Mouse (Mus musculus) hindbrain, embryonic 16.5 days (tissue): Measurements from ENCODE around the gene Sele. TPM values are rescaled to one million over a fixed set of nuclear protein-coding genes. Genes with fewer than 3 reads are reported as not detected.
"Not testable (repeated sequence)": the region's sequence is repeated elsewhere in the genome, so short reads cannot be mapped to it uniquely, and the experiment has no call there.

Experiments used
- ATAC-seq: fragments of 200-750 bp; cut with Nextera tagmentation; 2 replicates; pipeline ENCODE4 v1.8.0; 2017; ENCODE audit warnings: moderate TSS enrichment, moderate library complexity
- H3K27ac ChIP-seq: fragments of 300-500 bp; sonication (generic); 2 replicates; pipeline ENCODE4 v1.5.1; 2014; ENCODE audit warnings: low read depth, mild to moderate bottlenecking, control low read depth, low read length, moderate library complexity
- H3K27me3 ChIP-seq: fragments of 300-500 bp; sonication (generic); replicated peaks from 2 replicates; pipeline ENCODE4 v1.6.1; 2014; ENCODE audit warnings: low read length; ENCODE audit not compliant: control insufficient read depth, insufficient read depth
- H3K36me3 ChIP-seq: fragments of 300-500 bp; sonication (generic); 2 replicates; pipeline ENCODE4 v1.6.1; 2014; ENCODE audit warnings: mild to moderate bottlenecking, low read length, moderate library complexity, mixed read lengths; ENCODE audit not compliant: control insufficient read depth, insufficient read depth
- H3K4me1 ChIP-seq: fragments of 300-500 bp; sonication (generic); 2 replicates; pipeline ENCODE4 v1.6.1; 2014; ENCODE audit warnings: low read depth, low read length; ENCODE audit not compliant: control insufficient read depth, insufficient read depth
- H3K4me2 ChIP-seq: fragments of 300-500 bp; sonication (generic); 2 replicates; pipeline ENCODE4 v1.6.1; 2014; ENCODE audit warnings: mild to moderate bottlenecking, low read length, control low read depth, moderate library complexity
- H3K4me3 ChIP-seq: fragments of 300-500 bp; sonication (generic); 2 replicates; pipeline ENCODE4 v1.5.1; 2014; ENCODE audit warnings: mild to moderate bottlenecking, low read length, control low read depth, moderate library complexity
- H3K9ac ChIP-seq: fragments of 300-500 bp; sonication (generic); 2 replicates; pipeline ENCODE4 v1.6.1; 2014; ENCODE audit warnings: low read depth, mild to moderate bottlenecking, control low read depth, low read length, moderate library complexity
- H3K9me3 ChIP-seq: fragments of 300-500 bp; sonication (generic); 2 replicates; pipeline ENCODE4 v1.6.1; 2014; ENCODE audit warnings: mild to moderate bottlenecking, low read length, moderate library complexity; ENCODE audit not compliant: control insufficient read depth
- WGBS: fragments of 180-500 bp; shearing (Covaris S2); extraction: QIAGEN DNeasy Blood & Tissue Kit; methylation state at CpG from one replicate; pipeline ENCODE4 v1.1.7; 2014; 5-methylcytosine and 5-hydroxymethylcytosine counted together
- polyA plus RNA-seq: library from polyadenylated mRNA; unstranded; fragments of >200 nt; fragmentation: Nextera tagmentation; extraction: Ambion mirVana; gene quantifications from 2 replicates; pipeline ENCODE4 v1.2.1, GENCODE M21; 2015

The Sele gene
- polyA plus RNA-seq = not detected in 2 replicates

DNA sequence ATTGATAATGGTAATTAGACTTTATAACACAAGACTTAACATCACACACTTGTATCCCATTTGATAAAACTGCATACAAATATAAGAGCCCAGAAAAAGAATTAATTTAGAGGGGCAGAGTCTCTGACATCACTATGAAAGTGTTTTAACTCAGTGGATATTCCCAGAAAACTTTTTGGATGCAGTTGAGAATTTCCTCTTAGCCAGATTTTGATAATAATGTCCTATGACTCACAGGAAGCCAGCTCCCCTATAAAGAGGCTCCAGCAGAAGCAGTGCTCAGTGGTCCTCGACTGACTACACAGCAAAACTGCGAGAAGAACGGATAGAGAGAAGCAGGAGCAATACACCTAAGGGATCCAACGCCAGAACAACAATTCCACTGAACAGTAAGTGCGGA lies at the start of gene Sele:
Sele (plus strand) TSS at position 301 of the 400 bp plus-strand sequence.
- Histone ChIP-seq H3K4me2 (no peak within 1 kb of the TSS), H3K27ac (no peak within 1 kb of the TSS), H3K9ac (no peak within 1 kb of the TSS), H3K4me1 (no peaks in the 10 kb centered on the region), H3K9me3 (no peaks in the 10 kb centered on the region), H3K27me3 (no peaks in the 10 kb centered on the region), H3K36me3 (no peaks in the 10 kb centered on the region), H3K4me3 (no peak within 1 kb of the TSS)
- 76% methylated on average over 5 of the region's 5 CpGs for WGBS
- ATAC-seq = no peak

DNA sequence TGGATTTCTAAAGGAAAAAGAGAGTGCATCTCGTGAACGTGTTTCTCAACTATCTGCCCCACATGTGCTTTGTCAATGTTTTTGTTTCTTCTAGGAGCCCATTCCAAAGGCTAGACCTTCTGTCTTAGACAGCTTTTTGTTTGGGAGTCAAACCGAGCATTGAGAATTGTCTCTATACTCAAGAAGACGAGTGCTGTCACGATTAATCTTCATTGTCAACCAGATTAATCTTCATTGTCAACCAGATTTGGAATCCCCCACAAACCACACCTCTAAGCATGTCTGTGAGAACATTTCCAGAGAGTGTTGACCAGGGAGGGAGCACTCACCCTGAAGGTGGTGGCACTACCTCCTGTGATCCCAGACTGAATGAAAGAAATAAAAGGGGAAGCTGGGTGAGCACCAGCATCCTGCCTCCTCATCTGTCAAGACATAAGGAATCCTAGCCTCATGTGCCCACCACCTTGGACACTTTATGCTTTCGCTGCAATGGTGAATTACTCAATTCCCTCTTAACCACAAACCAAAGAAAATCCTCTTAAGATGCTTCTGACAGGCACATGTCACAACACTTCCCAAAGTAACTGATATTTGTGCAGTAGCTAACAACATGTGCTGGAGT lies 46.1 kb upstream of the Sele start:
- WGBS = 68% methylated on average over 6 of the region's 6 CpGs
- Histone ChIP-seq H3K27me3 (no peaks in the 10 kb centered on the region), H3K27ac (no peak overlapping the region), H3K36me3 (no peaks in the 10 kb centered on the region), H3K4me1 (no peaks in the 10 kb centered on the region), H3K9ac (no peak overlapping the region), H3K9me3 (no peaks in the 10 kb centered on the region), H3K4me3 (no peak overlapping the region), H3K4me2 (no peak overlapping the region)
- no peak for ATAC-seq

DNA sequence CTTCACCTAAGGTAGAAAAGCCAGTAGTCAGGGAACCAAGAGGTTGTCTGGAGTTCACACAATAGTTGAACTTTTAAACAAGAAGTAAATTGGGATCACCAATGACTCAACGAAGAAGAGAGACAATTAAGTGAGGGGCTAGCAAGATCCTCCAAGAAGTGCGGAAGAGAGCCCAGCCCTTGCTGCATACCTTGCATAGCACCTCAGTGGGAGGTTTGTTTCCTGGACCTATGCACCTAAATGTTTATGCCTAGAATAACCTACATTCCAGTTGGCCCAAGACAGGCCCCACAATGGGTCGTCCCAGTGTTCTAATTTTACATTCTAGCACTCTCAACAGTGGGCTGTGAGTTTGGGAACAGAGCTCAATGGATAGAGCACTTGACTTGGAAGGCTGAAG lies 43.7 kb upstream of the Sele start:
- no peak overlapping the region for H3K4me2 ChIP-seq
- H3K9me3 ChIP-seq = no peaks in the 10 kb centered on the region
- no peak overlapping the region for H3K4me3 ChIP-seq
- H3K9ac ChIP-seq = no peak overlapping the region
- no peak overlapping the region for H3K27ac ChIP-seq
- 81% methylated on average over 3 of the region's 3 CpGs for WGBS
- no peaks in the 10 kb centered on the region for H3K27me3 ChIP-seq
- H3K4me1 ChIP-seq = no peaks in the 10 kb centered on the region
- ATAC-seq = no peak
- H3K36me3 ChIP-seq = no peaks in the 10 kb centered on the region

DNA sequence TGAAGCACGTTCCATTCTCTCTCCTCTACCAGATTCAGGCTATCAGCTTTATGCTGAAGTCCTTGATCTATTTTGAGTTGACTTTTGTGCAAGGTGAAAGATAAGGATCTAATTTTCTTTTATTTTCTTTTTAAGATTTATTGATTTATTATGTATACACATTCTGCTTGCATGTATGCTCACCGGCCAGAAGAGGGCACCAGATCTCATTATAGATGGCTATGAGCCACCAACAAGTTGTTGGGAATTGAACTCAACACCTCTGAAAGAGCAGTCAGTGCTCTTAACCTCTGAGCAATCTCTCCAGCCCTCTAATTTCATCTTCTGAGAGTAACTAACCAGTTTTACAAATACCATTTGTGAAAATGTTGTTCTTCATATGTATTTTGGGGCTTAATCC lies 38.8 kb upstream of the Sele start:
- no peak overlapping the region for H3K4me3 ChIP-seq
- no peak for ATAC-seq
- no peak overlapping the region for H3K27ac ChIP-seq
- WGBS = 48% methylated on average over 2 of the region's 2 CpGs
- H3K36me3 ChIP-seq = no peaks in the 10 kb centered on the region
- H3K4me2 ChIP-seq = no peak overlapping the region
- H3K9ac ChIP-seq = no peak overlapping the region
- H3K9me3 ChIP-seq = no peaks in the 10 kb centered on the region
- H3K27me3 ChIP-seq = no peaks in the 10 kb centered on the region
- H3K4me1 ChIP-seq = no peaks in the 10 kb centered on the region

DNA sequence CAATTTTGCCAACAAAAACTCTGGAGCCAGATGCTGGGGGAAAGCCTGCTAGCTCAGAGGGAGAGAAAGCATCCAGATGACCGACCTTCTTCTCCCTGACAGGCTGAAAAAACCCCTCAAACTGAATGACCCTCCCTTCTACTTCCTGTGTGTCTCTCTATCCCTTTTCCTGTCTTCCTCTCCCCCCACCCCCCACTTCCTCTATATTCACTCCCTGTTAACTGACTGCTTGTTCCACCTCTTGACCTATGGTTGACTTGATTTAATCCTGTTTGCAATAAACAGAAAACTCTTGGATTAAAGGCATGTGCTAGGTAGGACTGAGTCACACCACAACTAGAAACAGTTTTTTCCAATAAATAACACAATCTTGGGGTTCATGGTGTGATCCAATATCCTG lies 33.4 kb upstream of the Sele start:
- ATAC-seq = no peak
- Histone ChIP-seq H3K9me3 (no peaks in the 10 kb centered on the region), H3K4me3 (no peak overlapping the region), H3K4me1 (no peaks in the 10 kb centered on the region), H3K27me3 (no peaks in the 10 kb centered on the region), H3K27ac (no peak overlapping the region), H3K36me3 (no peaks in the 10 kb centered on the region), H3K4me2 (no peak overlapping the region), H3K9ac (no peak overlapping the region)
- WGBS = 82% methylated on average over 1 of the region's 1 CpGs

DNA sequence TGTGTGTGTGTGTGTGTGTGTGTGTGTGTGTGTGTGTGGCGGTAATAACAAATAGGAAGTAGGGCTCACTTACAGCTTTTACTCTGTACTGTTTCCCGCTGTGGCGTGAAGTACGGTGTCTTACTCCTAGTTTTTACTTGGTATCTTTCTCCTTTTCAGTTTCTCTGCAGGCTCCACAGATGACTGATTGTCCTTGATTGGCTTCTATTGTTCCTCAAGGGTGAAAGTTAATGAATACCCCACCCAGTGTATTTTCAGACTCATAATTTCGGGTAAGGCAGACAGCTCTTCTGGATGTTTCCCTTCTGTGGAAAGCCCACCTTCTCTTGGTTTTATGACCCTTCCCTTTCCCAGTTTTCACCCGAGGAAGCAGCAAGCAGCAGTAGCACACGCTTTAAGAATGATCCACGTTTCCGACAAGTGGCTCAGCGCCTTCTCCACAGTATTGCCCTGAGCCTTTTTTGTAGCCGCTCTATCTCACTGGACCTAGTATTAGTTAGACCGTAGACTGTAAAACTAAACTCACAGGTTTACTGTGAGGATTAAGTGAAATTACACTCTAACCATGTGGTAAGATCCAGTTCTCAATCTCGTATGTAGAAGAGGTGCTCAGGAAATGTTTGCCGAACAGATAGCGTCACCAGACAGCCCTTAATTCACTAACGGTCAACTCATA lies 29.7 kb upstream of the Sele start:
- no peaks in the 10 kb centered on the region for H3K9me3 ChIP-seq
- ATAC-seq = no peak
- WGBS = 79% methylated on average over 16 of the region's 16 CpGs
- H3K4me1 ChIP-seq = no peaks in the 10 kb centered on the region
- H3K27ac ChIP-seq = no peak overlapping the region
- H3K4me3 ChIP-seq = no peak overlapping the region
- H3K36me3 ChIP-seq = no peaks in the 10 kb centered on the region
- H3K27me3 ChIP-seq = no peaks in the 10 kb centered on the region
- no peak overlapping the region for H3K4me2 ChIP-seq
- no peak overlapping the region for H3K9ac ChIP-seq

DNA sequence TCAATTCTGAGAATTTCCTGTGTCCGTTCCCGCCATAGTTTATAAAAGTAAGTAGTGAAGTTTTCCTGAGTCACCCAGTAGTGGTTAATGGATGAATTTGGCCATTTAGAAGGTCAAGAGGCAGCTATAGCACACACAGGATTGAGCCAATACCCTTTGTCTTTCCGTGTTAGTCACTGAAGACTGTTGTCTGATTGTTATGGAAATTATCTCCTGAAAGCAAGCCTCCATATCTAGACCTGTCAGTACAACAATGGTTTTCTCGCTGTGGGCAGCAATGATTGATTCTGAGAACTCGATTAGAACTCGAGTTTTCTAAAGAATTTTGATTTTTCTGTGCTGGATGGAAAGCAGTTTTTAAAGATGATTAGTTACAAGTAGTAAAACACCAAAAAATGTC lies 28.2 kb upstream of the Sele start:
- 23% methylated on average over 6 of the region's 6 CpGs for WGBS
- no peak overlapping the region for H3K9ac ChIP-seq
- H3K4me3 ChIP-seq = no peak overlapping the region
- H3K4me2 ChIP-seq = no peak overlapping the region
- no peaks in the 10 kb centered on the region for H3K27me3 ChIP-seq
- no peak overlapping the region for H3K27ac ChIP-seq
- no peaks in the 10 kb centered on the region for H3K9me3 ChIP-seq
- H3K4me1 ChIP-seq = no peaks in the 10 kb centered on the region
- no peak for ATAC-seq
- H3K36me3 ChIP-seq = no peaks in the 10 kb centered on the region

DNA sequence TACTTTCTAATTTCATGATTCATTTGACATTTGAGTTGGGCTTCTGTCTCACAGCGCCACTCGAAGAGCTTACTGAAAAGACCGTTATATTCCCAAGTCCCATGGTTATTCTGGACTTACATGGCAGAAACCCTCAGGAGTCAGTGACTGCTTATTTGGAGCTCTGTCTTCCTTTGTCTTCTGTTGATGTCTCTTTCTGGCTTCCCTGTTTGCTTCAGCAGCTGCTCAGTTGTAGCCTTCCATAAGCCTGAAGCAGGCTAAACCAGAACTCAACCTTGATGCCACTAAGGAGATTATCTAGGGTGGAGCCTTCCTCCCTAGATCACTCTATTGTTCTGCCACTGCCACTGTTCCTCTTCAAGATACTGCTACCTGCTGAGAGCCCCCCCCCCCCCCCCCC lies 27.3 kb upstream of the Sele start:
- not testable (repeated sequence) for H3K9ac ChIP-seq, ATAC-seq, H3K4me3 ChIP-seq, H3K27ac ChIP-seq, H3K4me2 ChIP-seq, H3K9me3 ChIP-seq, H3K4me1 ChIP-seq, H3K27me3 ChIP-seq, H3K36me3 ChIP-seq
- WGBS = 84% methylated on average over 3 of the region's 3 CpGs

GRCm38 (mm10) chr1:164022106-164022505 lies 25.9 kb upstream of the Sele start:
- H3K27me3 ChIP-seq, H3K36me3 ChIP-seq, ATAC-seq, H3K27ac ChIP-seq, H3K9me3 ChIP-seq, H3K4me1 ChIP-seq, H3K9ac ChIP-seq, H3K4me2 ChIP-seq, H3K4me3 ChIP-seq: not testable (repeated sequence)
- WGBS = 82% methylated on average over 5 of the region's 5 CpGs
